Mouse (Mus musculus) liver, postnatal 0 days (tissue): ENCODE measurements around the gene Meis2.

Source experiments
- CTCF ChIP-seq: sonication (generic); IDR thresholded peaks from 2 replicates; pipeline ENCODE4 v1.5.1; 2016; ENCODE audit warnings: antibody characterized with exemption, low read depth
- EP300 ChIP-seq: IDR thresholded peaks from 2 replicates; pipeline ENCODE4 v1.6.1; 2016; ENCODE audit warnings: antibody characterized with exemption, low read depth, mild to moderate bottlenecking

- TF ChIP-seq CTCF (no peak), EP300 (no peak)
Observed at GRCm38 (mm10) chr2:115963293-115963835, 102.3 kb downstream of the Meis2 start.
